Mouse (Mus musculus) lung, postnatal 36 days (tissue): ENCODE data around the gene Rlim.
A peak's percentile ranks its signal among the peaks of the same experiment; 100 is the strongest.

Experiments
- DNase-seq: peaks from one replicate; pipeline ENCODE4 v3.0.0; 2022; ENCODE audit warnings: mixed read lengths

Rlim gene

DNA sequence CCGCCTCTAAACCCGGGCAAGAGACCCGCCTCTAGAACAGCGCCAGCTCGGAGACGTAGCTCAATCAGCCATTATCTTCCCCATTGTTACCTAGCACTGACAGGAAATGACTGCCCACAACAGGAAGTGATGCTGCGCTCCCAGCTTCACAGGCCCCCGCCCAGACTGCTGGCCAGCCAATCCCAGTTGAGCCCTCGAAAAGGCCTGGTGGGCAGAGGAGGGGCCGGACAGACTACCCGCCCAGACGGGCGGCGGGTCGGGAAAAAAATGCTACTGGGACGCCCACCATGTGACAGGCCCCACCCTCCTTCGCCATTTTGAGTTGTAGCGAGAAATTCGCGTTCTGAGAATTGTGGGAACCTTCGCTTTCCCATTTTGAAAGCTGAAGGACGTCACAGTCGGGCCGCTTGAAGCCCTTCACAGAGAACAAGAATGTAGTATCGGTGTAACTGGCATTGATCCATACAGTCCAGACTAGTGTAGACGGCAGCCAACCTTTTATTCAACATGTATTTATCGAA lies at the start of gene Rlim:
Gene Rlim (minus strand): TSS at position 116 of the 521 bp plus-strand sequence.
- DNase-seq: peak; percentile 95

DNA sequence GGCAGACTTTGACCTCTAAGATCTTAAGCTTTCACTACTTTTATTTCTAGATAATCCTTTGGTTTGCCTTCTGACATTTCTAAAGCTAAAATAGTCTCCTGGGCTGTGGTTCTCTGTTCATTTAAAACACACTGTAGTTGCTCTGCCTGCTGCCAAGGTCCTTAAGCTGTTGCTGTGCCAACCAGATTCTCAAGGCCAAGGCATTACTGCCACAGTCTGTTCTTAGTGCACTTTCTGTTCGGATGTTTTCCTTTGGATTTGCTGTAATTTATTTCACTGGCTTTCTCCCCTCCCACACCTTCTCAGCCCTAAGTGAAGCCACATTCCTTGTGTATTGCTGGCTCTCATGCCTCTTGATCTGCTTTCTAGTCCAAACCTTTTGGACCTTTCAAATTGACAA lies 36.1 kb upstream of the Rlim start:
- peak; percentile 37 for DNase-seq

DNA sequence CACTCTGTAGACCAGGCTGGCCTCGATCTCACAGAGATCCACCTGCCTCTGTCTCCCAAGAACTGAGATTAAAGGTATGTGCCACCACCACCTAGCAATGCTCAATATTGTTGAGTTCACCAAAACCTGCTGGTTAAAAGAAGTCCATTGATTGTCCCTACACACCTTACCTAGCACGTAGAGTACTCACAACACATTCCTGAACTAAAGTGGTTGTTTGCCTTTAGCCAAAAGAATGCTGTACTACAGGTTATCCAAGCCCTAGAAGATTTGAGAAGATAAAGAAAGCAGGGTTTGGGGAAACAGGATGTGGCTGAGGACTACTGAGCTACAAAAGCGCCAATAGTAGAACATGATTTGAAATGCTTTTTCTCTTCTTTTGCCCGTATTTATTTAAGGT lies 34.0 kb upstream of the Rlim start:
- DNase-seq: peak; percentile 57

DNA sequence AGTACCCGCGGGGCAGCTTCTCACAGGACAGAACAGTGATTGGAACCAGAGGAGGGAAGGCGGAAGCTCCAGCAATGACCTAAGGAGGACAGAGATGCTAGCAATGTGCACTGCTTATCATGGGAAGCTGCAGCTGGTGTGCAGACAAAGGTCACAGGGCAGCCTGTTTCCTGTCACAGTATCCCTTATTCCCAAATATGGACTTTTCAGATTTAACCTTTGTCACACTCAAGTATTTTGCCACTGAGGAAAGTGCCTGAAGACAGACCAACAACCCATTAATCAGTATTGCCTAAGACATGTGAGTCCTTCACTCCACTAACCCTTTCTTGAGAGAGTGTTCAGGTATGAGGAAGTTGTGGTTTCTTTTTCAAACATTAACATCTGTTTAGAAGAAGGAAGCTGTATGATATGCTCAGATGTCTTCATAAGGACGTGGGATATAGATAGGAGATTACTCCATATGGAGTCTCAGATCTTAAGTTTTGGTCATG lies 32.3 kb upstream of the Rlim start:
- DNase-seq: peak; percentile 30

DNA sequence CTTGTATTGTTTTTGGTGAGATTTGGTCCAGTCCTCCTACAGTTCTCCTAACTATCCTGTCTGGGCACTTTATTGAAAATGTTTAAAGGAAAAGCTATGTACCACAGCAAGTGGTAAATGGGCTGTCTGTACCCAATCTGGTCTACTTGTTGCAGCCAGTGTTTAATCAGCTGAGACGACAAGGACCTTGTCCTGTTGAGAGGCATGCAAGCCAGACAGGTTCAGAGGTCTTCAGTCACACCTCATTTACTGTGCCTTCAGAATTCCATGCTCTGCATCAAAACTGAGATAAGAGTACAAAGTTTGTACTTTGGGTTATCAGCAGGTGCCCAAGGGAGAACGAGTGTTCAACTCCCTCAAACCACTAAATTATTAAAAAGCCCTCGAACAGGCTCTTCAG lies 13.7 kb upstream of the Rlim start:
- no peak for DNase-seq

DNA sequence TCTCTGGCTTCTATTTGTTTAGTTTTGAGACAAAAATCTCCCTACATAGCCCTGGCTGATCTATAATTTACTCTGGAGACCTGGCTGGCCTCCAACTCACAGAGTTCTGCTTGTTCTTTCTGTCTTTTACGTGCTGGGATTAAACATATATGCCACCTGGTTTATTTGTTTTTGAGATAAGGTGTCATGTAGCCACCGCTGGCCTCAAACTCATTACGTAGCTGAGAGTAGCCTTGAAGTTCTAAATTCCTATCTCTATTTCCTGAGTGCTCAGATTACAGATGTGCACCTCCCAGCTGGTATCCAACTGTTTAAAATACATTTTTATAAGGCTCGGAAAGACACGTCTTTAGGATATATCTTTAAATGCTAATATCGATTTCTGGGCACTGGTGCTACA lies 12.8 kb upstream of the Rlim start:
- no peak for DNase-seq

DNA sequence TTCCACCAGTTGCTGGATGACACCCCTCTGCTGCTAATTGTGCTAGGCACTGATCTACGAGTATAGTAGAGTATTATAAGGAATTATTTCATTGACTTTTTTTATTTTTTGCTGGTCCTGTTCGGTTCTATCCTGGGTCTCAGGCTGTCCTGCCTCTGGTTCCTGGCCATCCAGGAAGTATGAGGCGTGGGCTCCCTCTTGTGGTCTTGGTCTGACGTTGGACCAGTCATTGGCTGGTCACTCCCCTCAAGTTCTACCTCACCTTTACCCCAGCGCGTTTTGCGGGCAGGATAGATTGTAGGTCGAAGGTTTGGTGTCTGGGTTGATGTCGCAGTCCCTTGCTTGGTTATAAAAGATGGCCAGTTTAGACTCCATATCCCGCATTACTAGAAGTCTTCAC lies 10.6 kb upstream of the Rlim start:
- DNase-seq: peak; percentile 50

DNA sequence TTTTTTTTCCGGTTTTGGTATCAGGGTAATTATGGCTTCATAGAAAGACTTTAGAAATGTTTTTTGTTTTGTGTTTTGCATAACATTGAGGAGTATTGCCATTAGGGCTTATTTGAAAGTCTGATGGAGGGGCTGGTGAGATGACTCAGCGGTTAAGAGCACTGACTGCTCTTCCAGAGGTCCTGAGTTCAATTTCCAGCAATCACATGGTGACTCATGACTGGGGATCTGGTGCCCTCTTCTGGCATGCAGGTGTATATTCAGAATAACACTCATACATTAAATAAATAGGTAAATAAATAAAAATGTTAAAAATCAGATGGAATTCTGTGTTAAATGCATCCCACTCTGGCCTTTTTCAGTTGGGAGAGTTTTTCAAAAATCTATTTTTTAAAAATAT lies 9.3 kb upstream of the Rlim start:
- DNase-seq: peak; percentile 59

DNA sequence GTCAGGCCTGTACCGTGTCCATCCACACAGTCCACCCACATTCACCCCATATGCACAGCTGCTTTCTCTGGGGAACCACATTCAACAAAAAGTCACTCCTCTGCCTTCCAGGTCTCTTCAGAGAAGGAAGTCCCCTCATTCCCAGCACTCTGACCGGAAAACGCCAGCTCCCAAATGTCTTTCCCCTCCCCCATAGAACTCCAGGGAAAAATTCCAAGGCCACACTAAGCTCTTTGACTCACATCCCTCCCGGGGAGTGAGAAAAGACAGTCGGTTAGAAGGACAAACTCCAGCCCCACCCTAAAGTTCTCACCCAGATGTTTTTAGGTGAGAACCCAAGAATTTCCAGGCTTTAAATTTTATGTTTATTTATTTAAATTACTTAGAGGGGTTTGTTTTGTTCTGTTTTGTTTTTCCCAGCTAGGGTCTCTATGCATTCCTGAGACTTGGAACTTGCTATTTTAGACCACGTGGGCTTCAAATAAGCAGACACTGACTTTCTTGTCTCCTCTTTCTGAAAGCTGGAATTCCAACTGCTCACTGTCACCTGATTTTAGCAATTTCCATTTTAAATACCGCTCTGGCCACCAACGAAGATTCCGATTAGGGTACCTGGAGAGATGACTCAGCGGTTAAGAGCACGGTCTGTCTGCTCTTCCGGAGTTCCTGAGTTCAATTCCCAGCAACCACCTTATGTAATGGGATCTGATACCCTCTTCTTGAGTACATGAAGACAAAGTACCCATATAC lies 6.3 kb upstream of the Rlim start:
- no peak for DNase-seq

DNA sequence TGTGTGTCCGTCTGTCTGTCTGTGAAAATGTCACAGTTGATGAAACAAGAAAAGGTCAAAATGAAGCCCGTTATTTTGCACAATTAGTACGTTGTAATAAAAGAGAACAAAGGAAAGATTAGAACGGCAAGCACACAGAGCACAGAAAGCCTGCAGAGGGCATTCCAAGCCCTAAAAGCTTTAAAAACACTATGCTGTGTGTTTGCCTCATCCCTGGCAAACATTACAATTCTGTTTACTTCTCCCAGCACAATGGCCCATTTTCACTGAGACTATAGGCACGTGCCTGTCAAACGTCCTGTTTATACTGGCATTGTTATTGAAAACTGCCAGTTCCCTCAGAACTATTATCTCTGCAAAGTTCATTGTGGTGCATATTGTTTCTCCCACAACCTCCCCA lies 5.1 kb upstream of the Rlim start:
- DNase-seq: peak; percentile 26

DNA sequence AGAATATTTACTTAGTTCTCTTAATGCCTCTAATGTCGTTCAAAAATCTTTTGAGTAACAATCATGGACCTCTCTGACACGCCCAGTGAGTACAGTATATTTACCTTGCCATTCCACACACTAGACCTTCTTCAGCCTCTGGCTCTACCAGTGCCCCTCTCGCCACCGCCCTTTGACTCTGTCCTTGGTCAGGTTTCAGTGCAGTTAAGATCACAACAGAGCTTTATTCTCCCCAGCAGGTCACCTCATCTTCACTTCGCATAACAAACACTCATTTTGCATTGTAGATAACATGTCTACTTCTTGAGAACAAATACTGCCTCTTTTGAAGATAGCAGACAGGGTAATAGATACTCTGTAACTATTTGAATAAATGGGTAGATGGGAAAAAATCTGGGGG lies 3.9 kb upstream of the Rlim start:
- no peak for DNase-seq

DNA sequence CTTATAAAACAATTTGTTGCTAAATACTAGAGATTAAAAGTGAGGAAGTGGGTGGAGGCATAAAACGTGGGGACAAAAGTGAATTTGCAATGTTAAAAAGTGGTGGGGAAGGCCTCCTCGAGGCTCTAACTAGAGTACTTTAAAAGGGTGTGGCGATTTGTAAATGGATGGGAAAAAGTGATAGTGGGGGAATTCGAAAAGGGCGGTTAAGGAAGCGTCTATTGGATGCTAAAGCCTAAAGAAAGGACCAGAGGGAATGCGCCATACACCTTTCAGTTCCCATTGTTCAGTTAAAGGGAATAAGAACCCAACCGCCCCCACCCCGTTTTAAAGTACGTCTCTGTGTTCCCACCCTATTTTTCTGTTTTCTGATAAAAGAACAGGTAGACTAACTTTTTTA lies 722 bp upstream of the Rlim start:
- DNase-seq: no peak

DNA sequence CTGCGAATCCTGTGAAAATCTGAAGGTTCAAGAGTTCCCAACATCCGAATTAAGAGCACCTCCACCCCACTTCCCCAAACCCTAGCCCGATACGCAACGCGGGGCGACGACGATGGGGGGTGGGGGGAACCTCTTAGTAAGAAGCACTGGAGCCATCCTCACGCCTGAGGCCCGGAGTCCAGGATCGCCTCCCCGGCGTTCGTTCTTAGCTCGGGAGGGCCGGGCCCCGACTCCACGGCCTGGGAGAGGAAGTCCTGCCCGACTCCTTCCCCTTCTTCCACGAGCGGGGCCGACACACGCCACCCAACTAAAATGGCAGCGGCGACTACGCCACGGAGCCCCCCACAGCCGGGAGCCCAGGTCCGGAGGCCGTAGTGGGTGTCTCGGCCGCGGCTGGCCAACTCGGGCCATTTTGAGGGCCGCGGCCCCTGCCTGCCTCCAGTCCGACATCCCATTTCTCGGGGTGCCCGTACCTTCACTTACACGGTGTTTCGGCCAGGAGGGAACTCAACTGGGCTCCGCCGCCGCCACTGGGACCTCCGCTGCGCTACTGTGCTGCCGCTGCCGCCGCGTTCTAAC lies 405 bp downstream of the Rlim start:
- DNase-seq: peak; percentile 17

DNA sequence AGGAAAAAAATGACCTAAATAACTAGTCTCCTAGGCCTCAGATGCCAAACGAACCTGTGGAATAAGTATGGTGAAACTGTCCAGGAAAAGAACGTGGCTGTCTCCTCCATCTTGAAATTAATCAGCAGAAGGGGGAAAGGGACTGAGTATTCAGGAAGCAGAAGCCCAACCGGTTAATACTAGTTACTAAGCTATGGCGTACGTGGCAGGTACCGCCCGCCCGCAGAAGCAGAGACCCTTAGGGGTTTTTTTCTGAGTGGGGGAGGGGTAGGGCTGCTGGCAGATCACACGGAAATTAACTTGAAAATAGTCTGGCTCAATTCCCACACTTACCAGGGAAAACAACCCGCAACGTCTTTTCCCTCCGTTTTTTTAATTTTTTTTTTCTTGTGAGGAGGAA lies 1.0 kb downstream of the Rlim start:
- DNase-seq: no peak

DNA sequence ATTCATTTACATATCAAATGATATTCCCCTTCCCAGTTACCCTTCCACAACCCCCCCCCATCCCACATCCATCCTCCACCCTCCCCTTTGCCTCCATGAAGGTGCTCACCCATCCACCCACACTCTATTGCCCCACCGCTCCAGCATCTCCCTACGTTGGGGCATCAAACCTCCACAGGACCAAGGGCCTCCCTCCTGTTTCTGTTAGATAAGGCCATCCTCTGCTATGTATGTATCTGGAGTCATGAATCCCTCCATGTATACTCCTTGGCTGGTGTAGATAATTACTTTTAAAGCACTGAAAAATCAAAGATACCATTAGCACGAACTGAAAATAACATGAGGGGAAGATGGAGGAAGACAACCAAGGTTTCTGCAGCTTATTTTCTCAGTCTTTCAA lies 41.4 kb downstream of the Rlim start:
- no peak for DNase-seq

DNA sequence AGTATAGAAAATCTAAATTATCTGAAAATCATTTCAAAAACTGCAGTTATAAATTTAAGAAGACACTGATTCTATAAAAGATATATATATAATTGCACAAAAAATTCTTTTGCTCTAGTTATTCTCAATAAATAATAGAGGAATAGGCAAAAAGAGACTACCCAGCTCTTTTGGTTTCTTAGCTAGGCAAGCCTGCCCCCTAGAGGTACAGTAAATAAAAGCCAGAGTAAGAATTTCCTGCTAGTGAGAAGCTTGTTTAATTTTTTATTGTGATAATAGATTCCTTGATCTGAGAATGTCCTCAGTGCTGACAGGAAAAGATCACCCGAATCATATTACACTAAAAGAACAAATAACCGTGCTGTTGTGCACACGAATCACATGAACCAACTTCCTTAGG lies 43.8 kb downstream of the Rlim start:
- peak; percentile 30 for DNase-seq

DNA sequence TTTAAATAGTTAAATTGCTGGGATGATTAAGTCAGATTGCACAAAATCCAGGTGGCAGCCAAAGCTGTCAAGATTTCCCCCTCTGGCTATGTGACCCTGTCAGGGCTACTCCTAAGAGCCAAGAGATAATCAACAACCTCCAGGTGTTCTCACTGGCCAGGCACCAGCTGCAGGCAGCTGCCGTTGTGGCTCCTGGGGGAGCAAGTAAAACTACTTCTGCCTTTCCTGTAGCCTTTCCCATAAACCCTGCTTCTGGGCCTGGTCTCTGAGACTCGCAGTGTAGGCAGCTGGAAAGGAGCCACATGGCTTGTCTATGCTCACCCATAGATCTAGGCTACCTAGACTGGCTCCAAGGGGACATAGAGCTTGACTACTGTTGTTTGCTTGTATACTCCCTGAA lies 58.6 kb downstream of the Rlim start:
- DNase-seq: no peak

DNA sequence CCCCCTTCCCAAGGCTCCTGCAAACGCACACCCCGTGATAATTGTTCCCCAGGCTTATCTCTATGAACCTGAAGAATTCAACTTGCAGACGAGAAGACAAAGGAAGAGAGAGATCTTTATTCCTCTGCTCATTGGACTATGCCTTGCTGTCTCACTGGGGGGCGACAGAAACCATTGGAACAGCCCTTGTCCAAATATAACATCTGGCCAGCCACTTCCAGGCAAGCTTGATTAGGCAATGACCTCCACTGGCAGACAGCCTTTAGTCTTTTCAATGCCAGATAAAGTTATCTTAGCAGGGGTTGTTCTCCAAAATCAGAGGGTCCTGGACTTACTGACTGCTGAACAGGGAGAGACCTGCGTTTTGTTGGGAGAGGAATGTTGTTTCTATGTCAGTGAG lies 62.1 kb downstream of the Rlim start:
- peak; percentile 50 for DNase-seq

DNA sequence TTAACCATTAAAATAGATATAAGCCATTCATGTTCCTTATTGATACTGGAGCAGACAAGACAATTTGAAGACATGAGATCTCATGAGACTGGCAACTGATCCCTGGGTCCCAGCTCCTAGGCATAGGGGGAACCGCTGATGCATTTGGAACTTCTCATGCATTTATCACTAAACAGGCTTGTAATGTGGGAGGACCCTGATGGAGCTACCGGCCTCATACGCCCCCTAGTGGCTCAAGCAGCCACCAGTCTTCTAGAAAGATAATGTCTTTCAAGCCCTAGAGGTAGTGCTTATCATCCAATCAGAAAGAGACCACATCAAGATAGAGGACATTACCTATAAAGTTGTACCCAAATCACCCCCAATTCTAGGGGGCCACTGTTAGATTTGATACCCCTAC lies 66.3 kb downstream of the Rlim start:
- DNase-seq: peak; percentile 64
